Mouse (Mus musculus) MEL (cell line): Measurements from ENCODE around the gene Pmpca. TPM values are rescaled to one million over a fixed set of nuclear protein-coding genes. Genes with fewer than 3 reads are reported as not detected.

Experiments
- DNase-seq: peaks from one replicate; pipeline ENCODE4 v3.0.0; 2011; ENCODE audit warnings: low read depth, low spot score
- H3K27ac ChIP-seq: 2 replicates; pipeline ENCODE4 v1.5.1; 2012; ENCODE audit warnings: low read depth, mild to moderate bottlenecking, control low read depth, low read length, moderate library complexity; ENCODE audit not compliant: control insufficient read depth
- H3K27me3 ChIP-seq, 2 experiments: fragments of 150-350 bp in 1 of 2; sonication (generic) in 1 of 2; 2 replicates each; pipeline ENCODE4 v1.6.1; 2012; ENCODE audit warnings: low read length in 2 of 2, mild to moderate bottlenecking in 2 of 2, improper control_type of control experiment in 1 of 2, moderate library complexity in 1 of 2; ENCODE audit not compliant: insufficient read depth in 2 of 2, control insufficient read depth in 1 of 2
- H3K36me3 ChIP-seq, 2 experiments: 2 replicates each; pipeline ENCODE4 v1.6.1; 2012 to 2014; ENCODE audit warnings: low read length in 2 of 2, improper control_type of control experiment in 1 of 2, inconsistent platforms in 1 of 2, mild to moderate bottlenecking in 1 of 2; ENCODE audit not compliant: insufficient read depth in 2 of 2, control insufficient read depth in 1 of 2
- H3K4me1 ChIP-seq, 2 experiments: fragments of 150-350 bp in 1 of 2; sonication (generic) in 1 of 2; 2 replicates each; pipeline ENCODE4 v1.6.1; 2012; ENCODE audit warnings: low read length in 2 of 2, improper control_type of control experiment in 1 of 2, mild to moderate bottlenecking in 1 of 2; ENCODE audit not compliant: insufficient read depth in 2 of 2, control insufficient read depth in 1 of 2
- H3K4me3 ChIP-seq, 2 experiments: fragments of 150-350 bp in 1 of 2; sonication (generic) in 1 of 2; 2 replicates each; pipeline ENCODE4 v1.5.1; 2012; ENCODE audit warnings: low read depth in 2 of 2, low read length in 2 of 2, mild to moderate bottlenecking in 2 of 2, moderate library complexity in 2 of 2, control low read depth in 1 of 2, improper control_type of control experiment in 1 of 2; ENCODE audit not compliant: control insufficient read depth in 1 of 2, insufficient read depth in 1 of 2
- H3K79me2 ChIP-seq: 2 replicates; pipeline ENCODE4 v1.6.1; 2012; ENCODE audit warnings: mild to moderate bottlenecking, low read length, moderate library complexity; ENCODE audit not compliant: control insufficient read depth, poor library complexity, insufficient read depth
- H3K9ac ChIP-seq: 2 replicates; pipeline ENCODE4 v1.6.1; 2012; ENCODE audit warnings: low read depth, mild to moderate bottlenecking, control low read depth, low read length, moderate library complexity; ENCODE audit not compliant: control insufficient read depth, poor library complexity, severe bottlenecking
- H3K9me3 ChIP-seq: fragments of 150-350 bp; sonication (generic); replicated peaks from 2 replicates; pipeline ENCODE4 v1.6.1; 2012; ENCODE audit warnings: mild to moderate bottlenecking, low read length, improper control_type of control experiment, moderate library complexity; ENCODE audit not compliant: insufficient read depth
- BHLHE40 ChIP-seq: IDR thresholded peaks from 2 replicates; pipeline ENCODE4 v1.6.1; 2012; ENCODE audit warnings: low read depth, mild to moderate bottlenecking, inconsistent platforms, low read length, improper control_type of control experiment, borderline replicate concordance
- CHD2 ChIP-seq: IDR thresholded peaks from 2 replicates; pipeline ENCODE4 v1.6.1; 2011; ENCODE audit warnings: low read length, improper control_type of control experiment
- ELF1 ChIP-seq: IDR thresholded peaks from 2 replicates; pipeline ENCODE4 v1.6.1; 2014; ENCODE audit warnings: low read depth, mild to moderate bottlenecking, inconsistent platforms, low read length, improper control_type of control experiment, moderate library complexity
- GABPA ChIP-seq: IDR thresholded peaks from 2 replicates; pipeline ENCODE4 v1.6.1; 2012; ENCODE audit warnings: low read depth, mild to moderate bottlenecking, inconsistent platforms, low read length, improper control_type of control experiment, moderate library complexity
- JUND ChIP-seq: IDR thresholded peaks from 2 replicates; pipeline ENCODE4 v1.6.1; 2011; ENCODE audit warnings: low read depth, mild to moderate bottlenecking, improper control_type of control experiment, low read length
- KAT2A ChIP-seq: conservative IDR thresholded peaks from 2 replicates; pipeline ENCODE4 v1.6.1; 2012; ENCODE audit warnings: low read depth, low read length, improper control_type of control experiment, inconsistent platforms
- MAX ChIP-seq: IDR thresholded peaks from 2 replicates; pipeline ENCODE4 v1.6.1; 2011; ENCODE audit warnings: low read length, improper control_type of control experiment
- MAZ ChIP-seq: IDR thresholded peaks from 2 replicates; pipeline ENCODE4 v1.6.1; 2012; ENCODE audit warnings: low read depth, mild to moderate bottlenecking, inconsistent platforms, low read length, improper control_type of control experiment
- MEF2A ChIP-seq: IDR thresholded peaks from 2 replicates; pipeline ENCODE4 v1.6.1; 2014; ENCODE audit warnings: low read depth, mild to moderate bottlenecking, inconsistent platforms, low read length, improper control_type of control experiment; ENCODE audit not compliant: poor library complexity, insufficient replicate concordance, severe bottlenecking; ENCODE audit errors: extremely low read depth
- MXI1 ChIP-seq: IDR thresholded peaks from 2 replicates; pipeline ENCODE4 v1.6.1; 2011; ENCODE audit warnings: mild to moderate bottlenecking, low read depth, low read length, improper control_type of control experiment
- MYC ChIP-seq: IDR thresholded peaks from 2 replicates; pipeline ENCODE4 v1.6.1; 2011; ENCODE audit warnings: low read depth, mild to moderate bottlenecking, low read length, improper control_type of control experiment, moderate library complexity
- RAD21 ChIP-seq: IDR thresholded peaks from 2 replicates; pipeline ENCODE4 v1.6.1; 2011; ENCODE audit warnings: mild to moderate bottlenecking, low read depth, low read length, improper control_type of control experiment
- RCOR1 ChIP-seq: IDR thresholded peaks from 2 replicates; pipeline ENCODE4 v1.6.1; 2012; ENCODE audit warnings: low read depth, mild to moderate bottlenecking, inconsistent platforms, low read length, improper control_type of control experiment
- TCF12 ChIP-seq: IDR thresholded peaks from 2 replicates; pipeline ENCODE4 v1.6.1; 2014; ENCODE audit warnings: low read depth, mild to moderate bottlenecking, inconsistent platforms, low read length, improper control_type of control experiment, moderate library complexity
- ZMIZ1 ChIP-seq: IDR thresholded peaks from 2 replicates; pipeline ENCODE4 v1.6.1; 2012; ENCODE audit warnings: low read depth, mild to moderate bottlenecking, inconsistent platforms, low read length, improper control_type of control experiment, moderate library complexity
- ZNF384 ChIP-seq: IDR thresholded peaks from 2 replicates; pipeline ENCODE4 v1.6.1; 2012; ENCODE audit warnings: low read depth, mild to moderate bottlenecking, inconsistent platforms, low read length, improper control_type of control experiment
- polyA plus RNA-seq, 2 experiments: library from polyadenylated mRNA; stranded (reverse) in 1 of 2; unstranded in 1 of 2; fragments of >175 nt in 1 of 2; fragments of >200 nt in 1 of 2; gene quantifications; 2 replicates each; pipeline versions ENCODE4 v1.2.1 to v1.2.4; 2012; ENCODE audit warnings: low replicate concordance in 2 of 2, low read depth in 1 of 2; ENCODE audit not compliant: insufficient read length in 2 of 2, insufficient read depth in 1 of 2, missing spikeins in 1 of 2
- total RNA-seq: library from RNA; depleted of rRNA; stranded (reverse); fragments of 300-350 nt; gene quantifications from 2 replicates; pipeline ENCODE4 v1.2.3, GENCODE M21; 2012

Pmpca gene
- total and polyA plus RNA-seq, 3 experiments, result 46.4 to 166 (median 96.5) TPM

GRCm38 (mm10) chr2:26434791-26435572 lies 45.8 kb downstream of the Pmpca start:
- Histone ChIP-seq H3K79me2 (peaks cover 4% of the 10 kb centered on the region; the same call in 1 of the 2 replicates), H3K4me1 (no peaks in the 10 kb centered on the region), H3K27ac (no peak overlapping the region), H3K36me3 (peaks cover 0 to 9% of the 10 kb centered on the region in 2 experiments; a peak in 2 of 4 replicates), H3K9ac (no peak overlapping the region), H3K9me3 (no peaks in the 10 kb centered on the region), H3K27me3 (no peaks in the 10 kb centered on the region), H3K4me3 (no peak overlapping the region)
- DNase-seq, result no peak
- TF ChIP-seq JUND (no peak), TCF12 (no peak), MYC (no peak), RAD21 (no peak), MAX (no peak), MXI1 (no peak), MEF2A (no peak), ZNF384 (no peak), KAT2A (no peak), CHD2 (no peak), GABPA (no peak), ZMIZ1 (no peak), BHLHE40 (no peak), RCOR1 (no peak)

- TF ChIP-seq ELF1 (no peak), GABPA (no peak), MAZ (no peak), BHLHE40 (no peak)
- Histone ChIP-seq H3K27ac (no peak overlapping the region), H3K36me3 (peaks cover 0 to 11% of the 10 kb centered on the region in 2 experiments; a peak in 2 of 4 replicates), H3K9me3 (no peaks in the 10 kb centered on the region), H3K79me2 (peaks cover 4% of the 10 kb centered on the region), H3K4me1 (no peaks in the 10 kb centered on the region), H3K27me3 (no peaks in the 10 kb centered on the region), H3K9ac (no peak overlapping the region), H3K4me3 (no peak overlapping the region)
- no peak for DNase-seq
Measured at GRCm38 (mm10) chr2:26437221-26437620, 48.1 kb downstream of the Pmpca start.
